Mouse (Mus musculus): Measurements from ENCODE around the gene Coro7.

DNA sequence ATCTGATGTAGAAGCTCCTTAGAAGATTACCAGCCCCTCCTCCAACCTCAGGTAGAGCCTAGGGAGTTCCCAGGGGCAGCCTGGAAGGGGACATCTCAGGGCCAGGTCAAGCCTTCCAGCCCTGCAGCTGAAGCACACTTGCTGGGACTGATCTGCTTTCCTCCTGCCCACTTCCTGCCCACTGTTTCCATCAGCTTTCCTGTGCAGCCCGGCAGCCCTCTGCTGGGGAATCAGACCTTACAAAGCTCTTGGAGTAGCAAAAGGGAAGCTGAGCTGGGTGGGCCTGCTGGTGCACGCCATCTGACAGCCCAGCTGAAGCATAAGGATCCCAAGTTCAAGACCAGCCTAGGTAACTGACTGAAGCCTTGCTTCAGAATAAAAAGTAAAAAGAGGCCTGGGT is 102.7 kb downstream of the Coro7 start:
- TF ChIP-seq CTCF (IDR thresholded peaks at IDR 0.05; ENCODE audit: insufficient read depth, low read length) (no peak), POLR2A (IDR thresholded peaks at IDR 0.05; ENCODE audit: borderline replicate concordance, extremely low read depth, low read depth, low read length) (no peak)
